Mouse (Mus musculus): ENCODE results near the gene Son. TPM values are rescaled to one million over a fixed set of nuclear protein-coding genes. Genes with fewer than 3 reads are reported as not detected.

Gene Son
- total RNA-seq, 2 experiments from 2014 or later = 202 to 210 TPM

- DNase-seq (ENCODE audit: low spot score in 2 of 2) = no peak
These were observed 39.1 kb downstream of the Son start for GRCm38 (mm10) chr16:91686369-91686768.

GRCm38 (mm10) chr16:91688023-91688618, 40.8 kb downstream of the Son start:
- DNase-seq (ENCODE audit: low spot score in 2 of 2) = no peak

- peak; percentile 93 to 95 for DNase-seq (ENCODE audit: low spot score in 2 of 2)
These were observed 41.5 kb downstream of the Son start, which contains the start of gene Donson for GRCm38 (mm10) chr16:91688619-91689334. Gene Donson, minus strand, starts transcription at chr16:91688770.

- no peak for DNase-seq (ENCODE audit: low spot score in 2 of 2)
These were observed 42.5 kb downstream of the Son start for GRCm38 (mm10) chr16:91689791-91690190.

GRCm38 (mm10) chr16:91694455-91695084, 47.3 kb downstream of the Son start:
- peak; percentile 65 to 73 for DNase-seq (ENCODE audit: low spot score in 2 of 2)

GRCm38 (mm10) chr16:91695108-91695755, 47.9 kb downstream of the Son start:
- no peak for DNase-seq (ENCODE audit: low spot score in 2 of 2)

- DNase-seq (ENCODE audit: low spot score in 2 of 2) = no peak
These were observed 51.7 kb downstream of the Son start for GRCm38 (mm10) chr16:91698995-91699394.

GRCm38 (mm10) chr16:91701908-91702307, 54.6 kb downstream of the Son start:
- no peak for DNase-seq (ENCODE audit: low spot score in 2 of 2)

GRCm38 (mm10) chr16:91702771-91703188, 55.5 kb downstream of the Son start:
- DNase-seq (ENCODE audit: low spot score in 2 of 2) = no peak

GRCm38 (mm10) chr16:91704603-91705340, 57.5 kb downstream of the Son start:
- DNase-seq (ENCODE audit: low spot score in 2 of 2) = peak in 1 of 2 experiments; percentile 55

GRCm38 (mm10) chr16:91710241-91710640, 62.9 kb downstream of the Son start:
- DNase-seq (ENCODE audit: low spot score in 2 of 2) = no peak

- DNase-seq (ENCODE audit: low spot score in 2 of 2) = no peak
These were observed 69.6 kb downstream of the Son start for GRCm38 (mm10) chr16:91716927-91717349.

GRCm38 (mm10) chr16:91717399-91717798, 70.1 kb downstream of the Son start:
- DNase-seq (ENCODE audit: low spot score in 2 of 2) = no peak

- peak; percentile 44 to 54 for DNase-seq (ENCODE audit: low spot score in 2 of 2)
These were observed 76.9 kb downstream of the Son start for GRCm38 (mm10) chr16:91724247-91724646.

GRCm38 (mm10) chr16:91727433-91727832, 80.1 kb downstream of the Son start:
- no peak for DNase-seq (ENCODE audit: low spot score in 2 of 2)

GRCm38 (mm10) chr16:91728123-91729065, 81.1 kb downstream of the Son start, which contains the start of gene Cryzl1:
Gene Cryzl1, minus strand, starts transcription at chr16:91728975.
- DNase-seq (ENCODE audit: low spot score in 2 of 2) = peak; percentile 98
